Mouse (Mus musculus): ENCODE measurements around the gene Gm14085. TPM values are rescaled to one million over a fixed set of nuclear protein-coding genes. Genes with fewer than 3 reads are reported as not detected.
"Not testable (repeated sequence)": the region's sequence is repeated elsewhere in the genome, so short reads cannot be mapped to it uniquely, and the experiment has no call there.

Gene Gm14085
- polyA plus RNA-seq, 1 experiment from 2014 or later = not detected

- H3K9ac ChIP-seq; H3K4me3 ChIP-seq; H3K9me3 ChIP-seq (replicated peaks); H3K4me2 ChIP-seq; H3K4me1 ChIP-seq (replicated peaks); H3K36me3 ChIP-seq; ATAC-seq (ENCODE audit: insufficient number of reproducible peaks, low FRiP score); H3K27me3 ChIP-seq (replicated peaks); H3K27ac ChIP-seq (ENCODE audit: poor library complexity, severe bottlenecking): not testable (repeated sequence)
- WGBS = 62% methylated on average over 3 of the region's 3 CpGs
Measured at GRCm38 (mm10) chr2:122485654-122486053, 913 bp downstream of the Gm14085 start.

GRCm38 (mm10) chr2:122486122-122486521 lies 1.4 kb downstream of the Gm14085 start:
- H3K27ac ChIP-seq (ENCODE audit: poor library complexity, severe bottlenecking); H3K4me3 ChIP-seq; H3K27me3 ChIP-seq (replicated peaks); H3K9me3 ChIP-seq (replicated peaks); H3K4me1 ChIP-seq (replicated peaks); H3K36me3 ChIP-seq; H3K9ac ChIP-seq; H3K4me2 ChIP-seq; ATAC-seq (ENCODE audit: insufficient number of reproducible peaks, low FRiP score): not testable (repeated sequence)

DNA sequence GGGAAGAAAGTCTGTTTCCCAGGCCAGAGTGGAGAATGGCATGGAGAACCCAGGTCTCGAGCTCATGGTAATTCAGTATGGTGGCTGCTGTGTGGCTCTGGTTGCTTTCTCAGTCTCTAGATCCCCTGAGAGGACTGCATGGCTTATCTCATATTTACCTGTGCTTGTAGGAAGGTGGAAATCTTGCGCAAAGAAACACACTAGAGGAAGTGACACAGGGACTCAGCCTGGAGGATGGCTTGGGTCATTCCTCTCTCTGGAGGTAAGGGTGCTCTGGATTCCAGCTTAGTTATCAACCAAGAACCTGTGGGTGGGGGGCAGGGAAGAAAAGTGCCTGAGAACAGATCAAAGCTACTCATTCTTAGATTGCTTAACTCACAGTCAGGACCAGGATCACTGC lies 1.9 kb downstream of the Gm14085 start:
- no peak for ATAC-seq (ENCODE audit: insufficient number of reproducible peaks, low FRiP score)
- H3K9me3 ChIP-seq (replicated peaks) = no peaks in the 10 kb centered on the region
- 75% methylated on average over 2 of the region's 2 CpGs for WGBS

DNA sequence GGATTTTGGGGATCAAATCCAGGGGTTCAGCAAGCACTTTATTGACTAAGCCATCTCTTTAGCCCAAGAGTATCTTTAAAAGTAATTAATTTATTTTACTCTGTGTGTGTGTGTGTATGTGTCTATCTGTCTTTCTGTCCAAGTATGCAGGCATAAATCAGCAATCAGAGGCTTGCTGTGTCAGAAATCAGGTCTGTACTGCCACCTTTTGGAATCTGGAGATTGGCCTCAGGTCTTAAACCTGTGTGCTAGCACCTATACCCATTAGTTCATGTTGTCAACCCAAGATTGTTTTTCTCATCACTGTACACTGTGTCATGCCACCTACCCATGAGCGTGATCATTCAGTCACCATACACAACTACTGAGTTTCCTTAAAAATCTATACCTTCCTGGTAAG lies 45.0 kb downstream of the Gm14085 start:
- not testable (repeated sequence) for H3K9ac ChIP-seq; H3K4me3 ChIP-seq; H3K36me3 ChIP-seq; H3K4me2 ChIP-seq; H3K27ac ChIP-seq (ENCODE audit: poor library complexity, severe bottlenecking); ATAC-seq (ENCODE audit: insufficient number of reproducible peaks, low FRiP score); H3K27me3 ChIP-seq (replicated peaks); H3K4me1 ChIP-seq (replicated peaks); H3K9me3 ChIP-seq (replicated peaks)
- 90% methylated on average over 1 of the region's 1 CpGs for WGBS

More for the DNA sequence above, 1.9 kb downstream of the Gm14085 start:
- Histone ChIP-seq H3K36me3 (no peaks in the 10 kb centered on the region), H3K27me3 (replicated peaks) (no peaks in the 10 kb centered on the region), H3K27ac (ENCODE audit: poor library complexity, severe bottlenecking) (no peak overlapping the region), H3K4me2 (no peak overlapping the region), H3K4me1 (replicated peaks) (no peaks in the 10 kb centered on the region), H3K9ac (no peak overlapping the region), H3K4me3 (no peak overlapping the region)

GRCm38 (mm10) chr2:122531290-122531689 lies 46.5 kb downstream of the Gm14085 start:
- no peaks in the 10 kb centered on the region for H3K4me1 ChIP-seq (replicated peaks)
- no peak for ATAC-seq (ENCODE audit: insufficient number of reproducible peaks, low FRiP score)
- no peaks in the 10 kb centered on the region for H3K36me3 ChIP-seq
- WGBS = 79% methylated on average over 7 of the region's 7 CpGs
- no peaks in the 10 kb centered on the region for H3K9me3 ChIP-seq (replicated peaks)
- no peak overlapping the region for H3K4me3 ChIP-seq
- H3K27me3 ChIP-seq (replicated peaks) = no peaks in the 10 kb centered on the region
- no peak overlapping the region for H3K27ac ChIP-seq (ENCODE audit: poor library complexity, severe bottlenecking)
- no peak overlapping the region for H3K9ac ChIP-seq
- H3K4me2 ChIP-seq = no peak overlapping the region

DNA sequence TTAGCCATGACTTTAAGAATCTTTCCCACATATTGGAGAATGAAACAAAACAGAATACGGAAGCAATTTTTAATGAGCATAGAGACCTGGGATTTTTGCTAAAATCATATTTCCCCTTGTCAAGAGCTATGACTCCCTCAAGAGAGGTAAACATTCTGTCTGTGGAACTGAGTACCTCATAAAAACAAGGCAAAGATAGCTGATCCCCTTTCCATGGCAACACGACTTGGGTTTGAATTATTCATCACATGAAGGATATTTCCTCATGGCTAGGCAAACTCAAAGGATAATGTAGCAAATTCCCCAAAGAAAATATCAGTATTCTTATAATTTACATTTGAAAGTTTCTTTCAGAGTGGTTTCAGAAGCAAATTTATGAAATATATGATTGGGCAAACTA lies 47.0 kb downstream of the Gm14085 start:
- WGBS = 69% methylated on average over 2 of the region's 2 CpGs
- H3K4me1 ChIP-seq (replicated peaks) = no peaks in the 10 kb centered on the region

GRCm38 (mm10) chr2:122532136-122532801 lies 47.5 kb downstream of the Gm14085 start:
- no peak overlapping the region for H3K4me2 ChIP-seq
- H3K9ac ChIP-seq = no peak overlapping the region
- H3K27me3 ChIP-seq (replicated peaks) = no peaks in the 10 kb centered on the region
- H3K4me3 ChIP-seq = no peak overlapping the region
- H3K4me1 ChIP-seq (replicated peaks) = no peaks in the 10 kb centered on the region
- H3K9me3 ChIP-seq (replicated peaks) = no peaks in the 10 kb centered on the region
- no peak overlapping the region for H3K27ac ChIP-seq (ENCODE audit: poor library complexity, severe bottlenecking)
- no peak for ATAC-seq (ENCODE audit: insufficient number of reproducible peaks, low FRiP score)
- no peaks in the 10 kb centered on the region for H3K36me3 ChIP-seq
- WGBS = 73% methylated on average over 2 of the region's 2 CpGs

More for the DNA sequence above, 47.0 kb downstream of the Gm14085 start:
- H3K27me3 ChIP-seq (replicated peaks) = no peaks in the 10 kb centered on the region
- no peak overlapping the region for H3K27ac ChIP-seq (ENCODE audit: poor library complexity, severe bottlenecking)
- no peak for ATAC-seq (ENCODE audit: insufficient number of reproducible peaks, low FRiP score)
- H3K9ac ChIP-seq = no peak overlapping the region
- no peaks in the 10 kb centered on the region for H3K9me3 ChIP-seq (replicated peaks)
- no peak overlapping the region for H3K4me2 ChIP-seq
- H3K36me3 ChIP-seq = no peaks in the 10 kb centered on the region
- H3K4me3 ChIP-seq = no peak overlapping the region

- no peak for ATAC-seq (ENCODE audit: insufficient number of reproducible peaks, low FRiP score)
- Histone ChIP-seq H3K9ac (no peak overlapping the region), H3K9me3 (replicated peaks) (no peaks in the 10 kb centered on the region), H3K4me2 (no peak overlapping the region), H3K4me1 (replicated peaks) (no peaks in the 10 kb centered on the region), H3K27ac (ENCODE audit: poor library complexity, severe bottlenecking) (no peak overlapping the region), H3K27me3 (replicated peaks) (no peaks in the 10 kb centered on the region), H3K36me3 (no peaks in the 10 kb centered on the region), H3K4me3 (no peak overlapping the region)
- WGBS = 67% methylated on average over 2 of the region's 2 CpGs
Measured at GRCm38 (mm10) chr2:122532802-122533186, 48.1 kb downstream of the Gm14085 start.

DNA sequence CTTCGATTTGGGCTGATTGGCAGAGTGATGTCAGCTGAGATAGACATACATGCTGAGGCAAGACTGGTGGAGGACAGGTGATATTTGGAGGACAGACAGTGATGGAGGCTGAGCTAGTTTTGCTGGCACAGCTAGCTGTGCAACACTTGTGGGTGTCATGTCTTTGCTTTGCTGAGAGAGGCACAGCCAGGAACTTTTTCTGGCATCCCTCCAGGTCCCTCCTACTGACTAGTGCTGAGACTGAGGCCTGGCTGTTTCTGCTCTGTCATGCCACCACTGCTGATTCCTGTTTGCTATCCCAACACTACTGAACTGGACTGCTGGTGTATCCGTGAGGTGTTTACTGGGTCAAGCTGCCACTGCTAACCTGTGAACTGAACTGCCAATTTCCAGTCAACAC lies 48.6 kb downstream of the Gm14085 start:
- no peaks in the 10 kb centered on the region for H3K27me3 ChIP-seq (replicated peaks)
- H3K27ac ChIP-seq (ENCODE audit: poor library complexity, severe bottlenecking) = no peak overlapping the region
- 69% methylated on average over 2 of the region's 2 CpGs for WGBS
- ATAC-seq (ENCODE audit: insufficient number of reproducible peaks, low FRiP score) = no peak
- H3K36me3 ChIP-seq = no peaks in the 10 kb centered on the region
- no peak overlapping the region for H3K4me2 ChIP-seq
- no peak overlapping the region for H3K4me3 ChIP-seq
- no peaks in the 10 kb centered on the region for H3K9me3 ChIP-seq (replicated peaks)
- H3K9ac ChIP-seq = no peak overlapping the region
- no peaks in the 10 kb centered on the region for H3K4me1 ChIP-seq (replicated peaks)

DNA sequence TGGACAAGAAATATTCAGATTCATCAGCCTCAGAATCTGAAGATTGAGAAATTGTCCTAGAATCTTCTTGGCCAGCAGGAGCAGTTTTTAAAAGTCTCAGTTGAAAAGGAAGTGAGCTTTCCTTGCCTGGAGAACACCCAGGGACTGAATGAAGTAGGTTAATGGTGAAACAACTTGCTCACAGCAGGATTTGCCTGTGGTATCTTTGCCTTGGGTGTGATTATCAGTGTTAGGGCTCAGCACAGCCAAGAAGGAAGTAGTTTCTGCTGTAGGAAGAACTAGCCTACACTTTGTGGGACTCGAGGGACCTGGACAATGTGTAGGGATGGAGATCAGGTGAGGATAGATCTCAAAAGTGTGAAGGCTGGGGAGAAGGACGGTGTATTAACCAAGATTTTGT lies 49.9 kb downstream of the Gm14085 start:
- 56% methylated on average over 2 of the region's 2 CpGs for WGBS
- Histone ChIP-seq H3K9ac (no peak overlapping the region), H3K36me3 (no peaks in the 10 kb centered on the region), H3K27ac (ENCODE audit: poor library complexity, severe bottlenecking) (no peak overlapping the region), H3K4me2 (no peak overlapping the region), H3K4me3 (no peak overlapping the region), H3K27me3 (replicated peaks) (no peaks in the 10 kb centered on the region), H3K9me3 (replicated peaks) (no peaks in the 10 kb centered on the region), H3K4me1 (replicated peaks) (no peaks in the 10 kb centered on the region)
- ATAC-seq (ENCODE audit: insufficient number of reproducible peaks, low FRiP score) = no peak

- 37% methylated on average over 2 of the region's 2 CpGs for WGBS
- no peaks in the 10 kb centered on the region for H3K9me3 ChIP-seq (replicated peaks)
- no peak overlapping the region for H3K27ac ChIP-seq (ENCODE audit: poor library complexity, severe bottlenecking)
- no peaks in the 10 kb centered on the region for H3K36me3 ChIP-seq
- H3K4me2 ChIP-seq = no peak overlapping the region
- H3K4me3 ChIP-seq = no peak overlapping the region
- no peak for ATAC-seq (ENCODE audit: insufficient number of reproducible peaks, low FRiP score)
- H3K27me3 ChIP-seq (replicated peaks) = no peaks in the 10 kb centered on the region
- no peak overlapping the region for H3K9ac ChIP-seq
- no peaks in the 10 kb centered on the region for H3K4me1 ChIP-seq (replicated peaks)
Measured at GRCm38 (mm10) chr2:122558317-122558716, 73.6 kb downstream of the Gm14085 start.

- Histone ChIP-seq H3K27ac (ENCODE audit: poor library complexity, severe bottlenecking) (no peak overlapping the region), H3K9me3 (replicated peaks) (no peaks in the 10 kb centered on the region), H3K4me3 (no peak overlapping the region), H3K36me3 (no peaks in the 10 kb centered on the region), H3K4me2 (no peak overlapping the region), H3K4me1 (replicated peaks) (no peaks in the 10 kb centered on the region), H3K27me3 (replicated peaks) (no peaks in the 10 kb centered on the region), H3K9ac (no peak overlapping the region)
- WGBS = 89% methylated on average over 5 of the region's 5 CpGs
- no peak for ATAC-seq (ENCODE audit: insufficient number of reproducible peaks, low FRiP score)
Measured at GRCm38 (mm10) chr2:122561221-122561620, 76.5 kb downstream of the Gm14085 start.
